Mouse (Mus musculus): ENCODE measurements at regions not wholly inside any gene's neighbourhood (a gene's known extent, or its start where the extent isn't known, plus 50 kb on each side); places are given as distances from the start of the nearest gene placed in this dataset.
"Not testable (repeated sequence)": the region's sequence is repeated elsewhere in the genome, so short reads cannot be mapped to it uniquely, and the experiment has no call there.

DNA sequence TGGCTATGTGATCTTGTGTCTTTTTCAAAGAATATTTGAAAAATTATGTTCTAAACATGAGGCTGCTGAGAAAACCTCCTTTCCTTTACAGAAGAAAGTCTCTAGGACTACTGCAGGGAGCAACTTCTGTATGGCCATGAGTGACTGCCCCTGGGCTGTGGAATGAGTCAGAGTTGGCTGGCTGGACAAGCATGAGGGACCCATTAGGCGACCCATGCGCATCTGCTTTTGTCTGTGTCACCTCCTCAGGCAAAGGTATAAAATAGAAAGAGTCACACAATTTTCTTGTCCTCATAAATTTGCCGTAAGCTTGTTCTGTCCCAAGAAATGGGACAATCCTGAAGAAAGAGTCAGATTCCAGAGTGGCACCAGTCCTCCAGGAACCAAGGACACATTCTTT, 220.1 kb upstream of the Irx1 start:
- no peak for ATAC-seq (replicated peaks; ENCODE audit: poor library complexity)

DNA sequence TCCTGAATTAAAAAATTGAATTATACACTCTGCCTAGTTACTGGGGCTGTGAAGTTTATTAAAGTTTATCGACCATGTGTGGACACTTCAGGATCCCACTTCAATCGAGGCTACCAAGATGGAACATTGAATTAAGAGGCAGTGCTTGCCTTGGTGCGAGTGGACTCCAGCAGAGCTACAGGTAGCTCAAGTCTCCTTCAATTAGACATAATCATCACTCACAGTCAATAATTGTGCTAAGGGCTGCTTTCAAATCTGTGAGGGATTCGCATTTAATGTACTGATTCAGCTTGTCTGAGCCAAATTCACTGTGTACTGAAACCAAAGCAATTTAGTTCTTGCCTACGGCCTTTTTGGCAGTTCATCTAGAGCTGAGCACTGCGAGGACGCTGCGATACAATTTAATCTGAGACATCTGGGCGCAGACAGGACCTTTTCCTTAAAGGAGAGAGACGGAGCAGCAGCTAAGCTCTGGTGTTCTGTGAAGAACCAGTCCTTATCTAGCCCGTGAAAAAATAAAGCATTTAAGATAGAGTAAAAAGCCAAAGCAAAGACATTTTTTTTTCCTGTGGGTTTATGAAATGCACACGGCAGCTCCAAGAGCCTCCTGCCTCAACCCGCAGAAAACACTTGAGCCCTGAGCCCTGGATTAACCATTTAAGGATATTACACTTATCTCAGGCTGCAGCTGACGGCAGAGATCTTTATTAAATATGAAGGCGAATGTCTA, 220.8 kb upstream of the Irx1 start:
- no peak for ATAC-seq (replicated peaks; ENCODE audit: poor library complexity)

DNA sequence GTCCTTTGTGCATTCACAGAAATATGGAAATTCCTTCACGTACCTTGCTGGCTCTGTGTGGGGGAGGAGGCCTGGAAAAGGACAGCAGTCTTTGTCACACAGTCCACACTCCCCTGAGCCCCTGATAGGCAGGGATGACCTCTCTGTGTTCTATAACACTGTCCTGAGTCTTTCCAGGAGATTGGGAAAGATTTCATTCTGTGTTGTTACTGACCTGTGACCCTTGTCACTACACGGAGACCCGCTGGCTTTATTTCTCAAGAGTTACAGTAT, 221.3 kb upstream of the Irx1 start:
- no peak for ATAC-seq (replicated peaks; ENCODE audit: poor library complexity)

DNA sequence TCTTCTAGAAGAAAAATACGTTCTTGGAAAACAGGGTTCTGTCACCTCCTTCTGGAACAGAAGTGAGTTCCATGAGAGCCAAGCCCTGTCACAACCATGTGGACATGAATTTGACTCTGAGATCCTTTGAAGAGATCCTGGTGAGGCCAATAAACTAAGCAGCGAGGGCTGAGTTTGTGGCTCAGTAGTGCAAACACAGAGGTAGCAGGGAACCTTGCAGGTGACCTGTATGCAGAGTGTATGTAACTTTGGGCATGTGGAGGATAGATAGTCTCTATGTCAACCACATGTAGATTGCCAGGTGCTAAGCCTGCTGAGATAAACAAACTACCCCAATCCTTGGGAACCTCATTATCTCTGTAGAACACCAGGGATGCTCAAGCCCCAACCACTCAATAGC, 232.4 kb upstream of the Irx1 start:
- no peak for ATAC-seq (replicated peaks; ENCODE audit: poor library complexity)

DNA sequence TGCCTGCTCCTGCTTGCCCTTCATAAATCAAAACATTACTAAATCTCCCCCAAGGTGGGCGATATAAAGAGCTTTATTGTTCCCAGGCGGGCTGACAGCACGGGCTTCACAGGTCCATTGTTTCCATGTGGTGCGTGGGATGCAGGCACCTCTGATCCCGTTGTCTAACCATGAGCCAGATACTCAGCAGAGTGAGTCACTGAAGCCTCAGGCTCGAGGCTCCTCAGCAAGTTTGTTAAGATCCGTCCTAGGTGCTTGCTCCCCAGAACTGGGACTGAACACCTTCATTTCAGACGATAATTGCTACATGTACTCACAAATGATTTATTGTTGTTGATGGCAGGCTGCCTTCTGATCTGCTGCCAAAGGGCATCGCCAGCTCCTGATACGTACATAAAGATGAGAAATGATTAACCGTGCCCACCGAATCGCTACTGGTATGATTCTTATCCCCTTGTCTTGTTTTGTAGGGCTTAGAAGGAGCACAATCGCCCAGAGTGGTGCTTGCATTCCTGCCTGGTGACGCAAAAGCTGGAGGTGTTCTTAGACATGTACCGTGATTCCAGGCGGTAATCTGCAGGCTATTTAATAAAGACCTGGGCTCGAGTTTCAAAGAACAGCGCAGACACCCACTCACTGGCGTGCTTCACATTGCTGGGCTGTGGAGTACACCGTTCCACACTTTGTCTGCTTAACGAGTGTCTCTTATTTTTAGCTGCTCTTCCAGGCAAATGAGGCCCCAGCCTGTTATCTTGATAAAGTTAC, 235.0 kb upstream of the Irx1 start:
- no peak for ATAC-seq (replicated peaks; ENCODE audit: poor library complexity)

DNA sequence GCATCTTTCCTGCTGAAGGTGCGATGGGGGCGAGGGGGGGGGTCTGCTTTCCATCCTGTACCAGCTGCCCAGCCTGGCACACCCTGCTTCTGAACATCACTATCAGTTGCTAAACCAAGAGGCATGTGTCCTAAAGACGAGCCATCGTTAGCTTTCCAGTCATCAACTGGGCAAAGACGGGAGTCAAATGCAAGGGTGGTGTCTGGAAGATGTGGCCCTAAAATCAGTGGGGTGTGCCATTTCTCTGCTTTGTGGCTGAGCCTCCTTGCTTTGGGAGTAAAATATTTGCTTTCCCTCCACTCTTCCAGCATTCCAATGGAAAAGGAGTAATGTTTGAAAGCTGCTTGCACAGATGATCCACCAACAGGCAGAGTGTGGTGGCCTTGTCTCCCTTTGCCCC, 246.0 kb upstream of the Irx1 start:
- ATAC-seq (replicated peaks; ENCODE audit: poor library complexity) = no peak

DNA sequence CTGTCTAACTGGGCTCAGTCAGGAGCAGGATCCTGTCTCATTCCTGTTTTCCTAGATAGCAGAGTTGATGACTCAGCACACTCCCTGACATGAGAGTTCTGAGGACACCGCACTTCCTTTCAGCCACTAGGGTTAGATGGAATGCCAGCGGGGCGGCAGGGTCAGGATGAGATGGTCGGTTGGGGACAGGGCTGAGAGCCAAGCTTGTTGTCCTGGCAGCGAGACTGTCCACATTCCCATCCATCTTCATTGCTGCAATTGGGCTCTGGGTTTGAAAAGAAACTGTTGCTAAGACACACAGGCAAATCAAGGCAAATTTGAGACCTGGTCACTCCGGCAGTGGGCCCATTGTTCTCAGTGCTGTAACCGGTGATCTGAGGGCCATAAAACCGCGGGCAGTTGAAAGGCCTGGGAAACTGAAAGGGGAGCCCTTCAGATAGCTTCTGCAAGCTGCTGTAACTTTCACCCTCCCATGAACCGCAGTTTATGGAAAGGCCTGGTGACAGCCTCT, 246.5 kb upstream of the Irx1 start:
- no peak for ATAC-seq (replicated peaks; ENCODE audit: poor library complexity)

DNA sequence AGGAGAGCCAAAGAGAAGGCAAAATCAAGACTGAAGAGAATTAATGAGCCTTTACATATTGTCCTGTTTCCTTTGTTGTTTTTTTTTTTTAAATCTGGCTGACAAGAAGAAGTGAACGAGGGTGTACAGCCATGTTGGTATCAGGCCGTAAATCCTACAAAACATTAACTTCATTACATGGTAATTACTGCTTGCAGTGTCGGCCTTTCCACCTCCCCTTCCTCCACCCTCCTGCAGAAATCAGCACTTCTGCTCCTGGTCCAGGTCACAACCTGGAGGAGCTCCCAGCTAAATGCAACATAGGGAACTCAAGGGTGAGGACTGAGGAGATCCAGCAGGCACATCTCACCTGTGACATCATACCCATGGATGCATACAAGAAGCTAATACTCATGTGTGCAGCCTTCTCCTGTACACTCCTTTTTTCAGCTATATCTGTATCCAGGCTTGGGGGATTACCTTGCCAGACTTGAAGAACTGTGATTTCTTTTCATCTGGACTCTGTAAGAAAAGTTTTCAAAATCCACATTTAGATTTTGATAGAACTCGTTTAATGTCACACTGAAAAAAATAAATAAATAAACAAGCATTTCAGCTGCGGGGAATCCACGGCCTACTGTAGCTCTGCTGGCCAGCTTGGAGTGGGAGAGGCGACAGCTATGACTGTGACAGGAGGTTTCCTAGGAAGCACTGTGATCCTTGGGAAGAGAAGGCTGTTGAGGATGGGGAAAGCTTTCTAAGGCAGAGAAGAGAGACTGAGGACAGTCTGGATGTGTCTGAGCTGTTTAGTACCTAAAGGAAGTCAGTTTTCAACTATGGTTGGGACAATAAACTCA, 247.2 kb upstream of the Irx1 start:
- no peak for ATAC-seq (replicated peaks; ENCODE audit: poor library complexity)

DNA sequence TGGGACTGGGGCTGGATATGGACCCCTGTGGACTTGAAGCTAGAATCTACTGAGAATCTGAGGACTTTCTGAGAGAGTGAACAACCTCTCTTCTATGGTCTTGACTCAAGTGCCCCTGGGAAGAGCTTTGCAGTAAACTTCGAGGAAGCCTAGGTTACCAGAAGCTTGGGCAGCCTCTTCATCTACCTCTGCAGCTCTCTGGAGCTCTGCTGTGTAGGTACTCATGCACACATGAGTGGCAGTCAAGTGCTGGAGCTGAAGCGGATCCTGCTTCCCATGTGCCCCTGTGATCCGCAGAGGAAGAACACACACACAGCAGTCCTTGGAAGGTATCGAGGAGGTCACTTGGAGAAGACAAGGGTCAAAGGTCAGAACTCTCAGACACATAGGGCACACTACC, 248.2 kb upstream of the Irx1 start:
- ATAC-seq (replicated peaks; ENCODE audit: poor library complexity) = no peak

DNA sequence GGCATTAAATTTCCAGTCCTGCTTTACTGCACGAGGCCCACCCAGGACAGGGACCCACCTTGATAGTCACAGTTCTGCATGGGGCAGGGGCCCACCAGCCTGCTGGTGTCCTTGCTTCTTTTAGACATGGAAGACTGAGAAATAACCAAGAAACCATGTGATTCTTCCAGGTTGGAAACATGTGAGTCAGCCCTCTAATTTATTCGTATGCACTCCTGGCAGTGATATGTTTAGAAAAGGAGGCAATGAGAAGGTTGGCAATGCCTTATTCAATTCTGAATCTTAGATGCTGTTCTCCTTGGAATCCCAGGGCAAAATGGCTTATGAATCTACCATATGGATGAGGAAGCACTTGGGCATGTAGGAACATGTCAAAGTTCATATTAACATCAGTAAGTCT, 249.2 kb upstream of the Irx1 start:
- ATAC-seq (replicated peaks; ENCODE audit: poor library complexity) = no peak

DNA sequence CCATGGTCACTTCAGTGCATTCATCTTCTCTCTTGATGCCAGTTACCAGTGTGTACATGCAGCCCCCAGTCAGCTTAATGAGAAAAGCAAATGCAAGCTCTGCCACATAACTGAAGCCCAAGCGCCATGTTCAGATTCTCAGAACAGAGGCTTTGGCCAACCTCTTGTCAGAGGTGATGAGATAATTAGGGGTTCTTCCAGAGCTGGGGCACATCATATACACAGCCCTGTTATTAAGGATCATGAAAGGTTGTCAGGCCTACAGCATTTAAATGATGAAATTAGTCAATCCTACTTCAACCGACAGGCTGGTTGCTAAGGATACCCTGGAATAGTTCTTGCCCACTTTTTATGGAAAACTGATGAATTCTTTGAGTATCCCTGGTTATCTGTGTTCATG, 255.8 kb upstream of the Irx1 start:
- ATAC-seq (replicated peaks; ENCODE audit: poor library complexity) = no peak

DNA sequence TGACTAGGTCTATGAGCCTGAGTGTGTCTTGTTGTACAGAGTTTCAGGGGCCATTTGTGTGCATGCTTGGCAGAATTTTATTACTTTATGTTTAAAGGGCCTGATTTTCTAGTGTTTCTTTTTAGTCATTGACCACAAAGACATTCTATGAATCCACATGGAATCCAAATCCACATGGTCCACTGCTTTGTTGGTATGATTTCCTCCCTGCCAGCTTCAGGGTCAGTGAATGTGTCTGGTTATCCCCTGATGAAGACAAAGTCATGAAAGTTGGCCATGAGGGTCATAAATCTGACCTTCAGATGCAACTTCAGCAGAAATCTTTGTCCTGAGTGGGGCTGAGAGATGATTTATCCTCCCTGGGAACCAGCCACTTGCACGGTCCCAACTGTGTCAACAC, 263.6 kb upstream of the Irx1 start:
- no peak for ATAC-seq (replicated peaks; ENCODE audit: poor library complexity)

DNA sequence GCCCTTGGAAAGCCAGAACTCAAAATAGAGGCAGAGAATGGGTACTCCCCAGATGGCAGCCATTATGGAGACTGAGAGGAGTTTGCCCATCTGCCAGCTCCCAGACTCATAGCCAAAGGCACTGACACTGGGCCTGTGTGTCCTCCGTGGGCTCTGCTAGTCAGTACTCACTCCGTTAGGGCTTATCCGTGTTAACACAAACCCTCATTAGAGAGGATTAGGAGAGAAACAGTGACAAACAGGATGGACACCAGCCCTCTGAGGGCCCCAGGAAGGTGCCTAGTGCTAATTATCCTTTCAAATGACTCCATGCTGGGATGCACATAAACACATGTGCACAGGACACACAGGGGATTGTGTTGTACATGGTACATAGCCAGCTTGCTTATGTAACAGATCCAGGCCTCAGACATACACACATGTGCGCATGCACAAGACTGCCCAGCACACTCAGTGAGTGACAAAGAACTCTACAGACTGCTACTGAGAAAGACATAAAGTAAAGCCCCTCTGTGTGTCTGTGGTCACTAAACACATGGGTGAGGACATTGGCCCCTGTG, 267.6 kb upstream of the Irx1 start:
- ATAC-seq (replicated peaks; ENCODE audit: poor library complexity) = no peak

DNA sequence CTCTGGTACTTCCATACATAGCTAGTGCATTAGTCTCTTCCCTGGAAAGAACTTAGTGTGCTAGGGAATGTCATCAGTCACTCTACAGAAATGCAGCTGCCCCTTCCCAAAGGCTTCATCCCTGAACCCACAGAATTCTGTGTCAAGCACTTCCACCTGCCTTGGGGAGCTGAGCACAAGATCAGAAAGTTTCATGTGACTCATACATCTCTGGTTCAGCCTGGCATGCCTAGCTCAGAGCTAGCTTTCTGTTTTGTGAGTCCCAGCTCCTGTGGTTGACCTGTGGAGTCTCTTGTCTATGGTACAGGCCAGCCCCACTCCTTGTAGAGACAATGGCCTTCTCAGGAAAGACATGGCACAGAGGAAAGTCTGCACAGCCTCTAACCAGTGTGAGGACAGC, 268.6 kb upstream of the Irx1 start:
- ATAC-seq (replicated peaks; ENCODE audit: poor library complexity) = no peak

DNA sequence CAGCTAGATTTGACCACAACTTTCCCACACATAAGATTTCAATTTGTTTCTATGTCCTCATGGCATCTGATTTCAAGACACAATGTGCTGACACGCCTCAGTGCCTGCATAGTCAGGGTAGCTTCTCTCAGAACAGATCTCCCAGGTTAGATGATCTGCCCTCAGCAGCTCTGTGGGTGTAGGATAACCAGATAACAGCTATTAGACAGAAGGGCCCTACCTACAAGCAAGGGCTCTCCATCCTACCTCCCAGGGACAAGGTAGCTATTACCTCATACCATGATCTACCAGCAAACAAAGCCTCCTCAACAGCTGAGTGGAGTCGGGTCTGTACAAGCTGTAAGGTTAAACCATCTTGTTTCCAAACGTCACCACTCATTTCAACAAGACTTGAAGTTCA, 278.4 kb upstream of the Irx1 start:
- no peak for ATAC-seq (replicated peaks; ENCODE audit: poor library complexity)

DNA sequence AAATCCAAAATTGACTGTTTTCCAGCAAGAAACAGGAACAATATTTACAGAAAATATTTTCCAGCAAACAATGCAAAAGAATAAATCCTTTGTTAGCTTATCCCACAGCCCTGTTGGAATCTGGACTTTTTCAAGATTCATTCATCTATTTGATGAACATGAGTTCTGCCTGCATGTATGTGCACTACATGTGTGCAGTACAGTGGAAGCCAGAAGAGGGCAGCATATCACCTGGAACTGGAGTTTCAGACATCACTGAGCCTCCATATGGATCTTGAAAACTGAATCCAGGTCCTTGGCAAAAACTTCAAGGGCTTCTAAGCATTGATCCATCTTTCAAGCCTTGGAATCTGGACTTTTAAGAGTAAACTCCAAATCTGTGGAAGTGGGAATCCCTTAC, 286.9 kb upstream of the Irx1 start:
- no peak for ATAC-seq (replicated peaks; ENCODE audit: poor library complexity)

DNA sequence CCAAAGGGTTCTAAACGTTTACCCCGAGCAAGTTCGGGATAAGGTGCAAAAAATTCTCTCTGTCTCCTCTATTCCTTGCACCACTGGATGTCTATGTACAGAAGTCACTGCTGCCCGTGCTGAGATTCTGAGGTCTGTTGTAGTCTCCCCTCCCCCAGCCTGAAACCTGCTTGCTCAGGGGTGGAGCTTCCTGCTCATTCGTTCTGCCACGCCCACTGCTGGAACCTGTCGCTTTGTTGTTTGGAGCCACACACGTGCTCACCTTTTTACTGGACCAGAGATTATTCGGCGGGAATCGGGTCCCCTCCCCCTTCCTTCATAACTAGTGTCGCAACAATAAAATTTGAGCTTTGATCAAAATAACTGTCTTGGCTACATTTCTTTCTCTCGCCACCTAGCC, 289.7 kb upstream of the Irx1 start:
- not testable (repeated sequence) for ATAC-seq (replicated peaks; ENCODE audit: poor library complexity)

DNA sequence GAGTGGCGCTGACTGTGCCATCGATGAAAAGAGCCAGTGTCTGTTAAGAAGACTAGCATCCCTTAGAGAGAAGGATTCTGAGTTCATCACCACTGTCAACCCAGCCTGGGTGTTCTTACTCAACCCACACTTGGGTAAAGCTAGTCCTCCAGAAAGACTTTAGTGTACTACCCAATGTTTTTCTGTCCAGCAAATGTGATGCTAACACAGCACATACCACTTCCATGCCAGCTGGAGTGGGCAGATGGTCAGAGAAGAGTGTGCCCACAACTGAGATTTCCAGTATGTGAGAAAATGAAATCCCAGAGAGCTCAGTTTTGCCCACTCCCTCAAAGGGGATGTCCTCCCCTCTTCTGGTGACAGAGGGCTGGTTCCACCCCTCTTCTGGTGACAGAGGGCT, 295.3 kb upstream of the Irx1 start:
- no peak for ATAC-seq (replicated peaks; ENCODE audit: poor library complexity)

DNA sequence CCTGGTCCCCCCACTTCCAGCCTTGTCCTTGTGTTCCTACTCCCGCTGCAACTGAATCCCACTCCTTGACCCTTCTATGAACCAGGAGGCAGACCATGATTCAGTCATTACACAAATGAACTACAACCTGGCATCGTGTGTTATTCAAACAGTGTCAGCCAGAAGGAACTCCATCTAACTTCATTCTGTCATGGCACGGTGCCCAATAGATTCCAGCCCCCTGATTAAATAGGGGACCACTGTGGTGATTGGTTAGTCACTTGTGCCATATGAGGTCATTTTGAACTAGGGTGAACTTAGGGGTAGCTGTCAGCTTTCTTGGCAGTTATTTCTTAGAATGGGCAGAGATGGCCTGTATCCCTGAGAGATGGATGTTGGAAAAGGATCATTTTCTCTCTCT, 300.9 kb upstream of the Irx1 start:
- ATAC-seq (replicated peaks; ENCODE audit: poor library complexity) = no peak

DNA sequence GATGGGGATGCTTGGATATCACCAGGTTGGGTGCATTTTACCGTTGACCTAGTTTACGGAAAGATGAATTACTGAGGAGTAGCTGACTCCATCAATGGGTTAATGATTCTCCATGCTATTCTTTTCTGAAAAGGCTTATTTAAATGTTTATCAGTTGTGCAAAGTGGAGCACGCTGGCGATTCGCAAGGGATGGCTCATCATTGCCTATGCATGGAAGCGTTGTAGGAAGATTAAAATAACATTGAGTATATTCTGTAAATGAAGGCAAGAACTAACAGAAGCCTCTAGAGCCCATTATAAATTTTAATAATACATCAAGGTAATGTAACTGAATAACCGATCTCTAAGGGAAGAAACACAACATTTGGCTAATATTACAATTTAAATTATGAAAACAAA, 301.6 kb upstream of the Irx1 start:
- no peak for ATAC-seq (replicated peaks; ENCODE audit: poor library complexity)

DNA sequence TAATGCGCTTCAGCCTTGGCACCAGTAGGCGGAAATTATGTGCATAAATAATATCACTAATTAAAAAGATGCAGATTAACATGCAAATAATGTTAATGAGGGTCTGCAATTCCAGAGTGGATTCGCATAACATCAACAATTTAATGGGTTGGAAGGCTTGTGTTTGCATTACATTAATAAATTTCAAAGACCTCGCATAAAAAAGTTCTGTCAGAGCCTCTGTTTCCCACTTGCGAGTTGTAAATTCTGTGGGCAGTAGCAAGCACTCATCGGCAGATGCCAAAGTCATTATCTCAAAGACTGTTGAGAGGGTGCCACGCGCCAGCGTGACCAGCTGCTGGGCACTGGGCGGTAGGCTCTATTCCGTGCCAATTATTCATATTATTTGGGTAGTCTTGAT, 302.1 kb upstream of the Irx1 start:
- no peak for ATAC-seq (replicated peaks; ENCODE audit: poor library complexity)
